Comparison of ENCODE assay signal across 7 mouse cellular contexts in the genomic region with DNA sequence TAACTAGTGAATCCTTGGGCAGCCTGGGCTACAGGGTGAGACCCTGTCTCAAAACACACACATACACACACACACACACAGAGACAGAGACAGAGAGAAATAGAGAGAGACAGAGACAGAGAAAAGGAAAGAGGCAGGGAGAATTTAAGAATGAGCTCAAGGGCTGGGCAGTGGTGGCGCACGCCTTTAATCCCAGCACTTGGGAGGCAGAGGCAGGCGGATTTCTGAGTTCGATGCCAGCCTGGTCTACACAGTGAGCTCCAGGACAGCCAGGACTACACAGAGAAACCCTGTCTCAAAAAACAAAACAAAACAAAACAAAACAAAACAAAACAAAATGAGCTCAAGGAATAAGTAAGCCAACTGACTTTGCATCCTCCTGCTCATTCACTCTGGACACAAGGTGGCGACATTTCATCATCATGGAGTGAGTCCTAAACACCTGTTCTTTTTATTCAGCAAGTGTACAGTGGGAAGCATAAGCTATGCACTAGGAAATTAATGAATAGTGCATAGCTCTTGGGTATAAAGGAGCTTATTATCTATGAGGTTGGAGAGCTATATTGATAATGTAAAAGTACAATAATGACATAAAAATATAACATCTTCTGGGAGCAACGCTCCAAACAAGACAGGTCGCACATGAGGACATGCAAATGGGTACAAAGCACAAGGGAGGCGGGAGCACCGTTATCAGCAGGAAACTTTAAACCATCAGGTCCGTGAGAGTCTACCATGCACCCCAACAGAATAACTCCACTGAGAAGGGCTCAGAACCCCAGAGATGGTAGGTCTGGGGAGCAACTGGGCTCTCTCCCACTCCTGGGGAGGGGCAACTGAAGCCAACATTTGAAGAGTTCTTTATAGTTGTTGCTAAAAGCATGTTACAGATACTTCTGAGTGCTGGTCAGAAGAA. TPM values are rescaled to one million over a fixed set of nuclear protein-coding genes. Genes with fewer than 3 reads are reported as not detected.
DNase-seq lines count a peak whose midpoint lies in the region; ATAC-seq and TF ChIP-seq lines count a peak whose summit lies in the region.

No protein-coding gene starts in this region.

- H3K4me2 ChIP-seq in lung, embryonic 14.5 days: no peak overlapping the region

- H3K36me3 ChIP-seq in lung, embryonic 14.5 days (ENCODE audit: insufficient read depth): no peaks in the 10 kb centered on the region

- DNase-seq in thymus, postnatal 25 days: peak; percentile 6
- DNase-seq in thymus, postnatal 36 days: no peak
- peak; percentile 94 for DNase-seq in brain, adult 2 months (ENCODE audit: low read depth, low spot score)
- DNase-seq in fibroblast of lung, adult 2 months (ENCODE audit: low read depth): peak; percentile 51
- DNase-seq in induced T-regulatory cell, adult 2 months (ENCODE audit: low read depth): peak; percentile 76
- DNase-seq in lung, embryonic 14.5 days: peak; percentile 85
- DNase-seq in retina, embryonic 14.5 days (ENCODE audit: low spot score): peak; percentile 79

- peak; percentile 52 for ATAC-seq in lung, embryonic 14.5 days (ENCODE audit: insufficient read depth)

- no peaks in the 10 kb centered on the region for H3K4me1 ChIP-seq in lung, embryonic 14.5 days (ENCODE audit: insufficient read depth)

- H3K27me3 ChIP-seq in lung, embryonic 14.5 days (ENCODE audit: insufficient read depth, low read length): no peaks in the 10 kb centered on the region

- no peaks in the 10 kb centered on the region for H3K9me3 ChIP-seq in lung, embryonic 14.5 days (ENCODE audit: low read depth, low read length)

- WGBS in lung, embryonic 14.5 days: 65% methylated on average over 10 of the region's 10 CpGs

- H3K27ac ChIP-seq in lung, embryonic 14.5 days (ENCODE audit: low read depth): no peak overlapping the region

- no peak overlapping the region for H3K9ac ChIP-seq in lung, embryonic 14.5 days

- H3K4me3 ChIP-seq in lung, embryonic 14.5 days (ENCODE audit: low read depth, low read length): no peak overlapping the region

- peak; percentile 82 for TF ChIP-seq CTCF in lung, embryonic 14.5 days (IDR thresholded peaks at IDR 0.05; ENCODE audit: low read depth)

RNA-seq across cellular contexts. Expression of a gene that starts 36.0 kb away (rescaled TPM):
- polyA plus RNA-seq in lung, embryonic 14.5 days (2014; fragmentation: Nextera tagmentation; extraction: Ambion mirVana): 5.0 and 6.0 TPM in 2 replicates

RNA-seq across cellular contexts. Expression of a gene that starts 40.9 kb away (rescaled TPM):
- polyA plus RNA-seq in lung, embryonic 14.5 days (2014; fragmentation: Nextera tagmentation; extraction: Ambion mirVana): 2.9 and 4.4 TPM in 2 replicates

RNA-seq across cellular contexts. Expression of a gene that starts 47.4 kb away (rescaled TPM):
- polyA plus RNA-seq in lung, embryonic 14.5 days (2014; fragmentation: Nextera tagmentation; extraction: Ambion mirVana): not detected in 2 replicates

Comparison
In these comparisons a context has a peak if more than half of its experiments do, and no peak if none do; other contexts are left out.
1. DNase-seq: peak in thymus, postnatal 25 days (single experiment), brain, adult 2 months (single experiment), fibroblast of lung, adult 2 months (single experiment), induced T-regulatory cell, adult 2 months (single experiment), lung, embryonic 14.5 days (single experiment) and retina, embryonic 14.5 days (single experiment); none in thymus, postnatal 36 days (0 of 2).